Mouse (Mus musculus) CH12.LX (cell line): ENCODE data around the gene Cdadc1. TPM values are rescaled to one million over a fixed set of nuclear protein-coding genes. Genes with fewer than 3 reads are reported as not detected.
A peak's percentile ranks its signal among the peaks of the same experiment; 100 is the strongest.

Source experiments
- DNase-seq: peaks from one replicate; pipeline ENCODE4 v3.0.0-alpha.2; 2013; ENCODE audit errors: extremely low read depth
- H3K27ac ChIP-seq: 2 replicates; pipeline ENCODE4 v1.5.1; 2012; ENCODE audit warnings: low read depth, mild to moderate bottlenecking, control low read depth, moderate library complexity; ENCODE audit not compliant: insufficient read depth
- H3K27me3 ChIP-seq: replicated peaks from 2 replicates; pipeline ENCODE3; 2012; ENCODE audit warnings: inconsistent platforms
- H3K36me3 ChIP-seq, 2 experiments: replicated peaks in 1 of 2; 2 replicates each; pipeline versions ENCODE3 to v1.6.1; 2012; ENCODE audit warnings: inconsistent platforms in 1 of 2, low read length in 1 of 2, mild to moderate bottlenecking in 1 of 2, mixed read lengths in 1 of 2, moderate library complexity in 1 of 2; ENCODE audit not compliant: control insufficient read depth in 1 of 2, insufficient read depth in 1 of 2
- H3K4me1 ChIP-seq, 2 experiments: 2 replicates each; pipeline ENCODE4 v1.6.1; 2012; ENCODE audit warnings: inconsistent platforms in 1 of 2, moderate library complexity in 1 of 2; ENCODE audit not compliant: insufficient read depth in 2 of 2, control insufficient read depth in 1 of 2
- H3K4me2 ChIP-seq: 2 replicates; pipeline ENCODE4 v1.6.1; 2012; ENCODE audit warnings: low read depth, mild to moderate bottlenecking, control low read depth; ENCODE audit not compliant: poor library complexity, insufficient read depth, severe bottlenecking
- H3K4me3 ChIP-seq, 3 experiments: fragments of 150-350 bp in 1 of 3; sonication (generic) in 1 of 3; replicated peaks in 1 of 3; 2 replicates each; pipeline versions ENCODE3 to v1.5.1; 2011 to 2012; ENCODE audit warnings: low read depth in 2 of 3, low read length in 2 of 3, mild to moderate bottlenecking in 2 of 3, moderate library complexity in 2 of 3, control low read depth in 1 of 3, improper control_type of control experiment in 1 of 3, inconsistent platforms in 1 of 3, mixed read lengths in 1 of 3; ENCODE audit not compliant: poor library complexity in 1 of 3
- H3K79me2 ChIP-seq: replicated peaks from 2 replicates; pipeline ENCODE4 v1.6.1; 2012; ENCODE audit warnings: mild to moderate bottlenecking, moderate library complexity; ENCODE audit not compliant: control insufficient read depth, poor library complexity, insufficient read depth, severe bottlenecking; ENCODE audit errors: extremely low read depth
- H3K9ac ChIP-seq: 2 replicates; pipeline ENCODE4 v1.6.1; 2012; ENCODE audit warnings: low read depth, mild to moderate bottlenecking, control low read depth, moderate library complexity; ENCODE audit not compliant: insufficient read depth
- H3K9me3 ChIP-seq: replicated peaks from 2 replicates; pipeline ENCODE3; 2012; ENCODE audit warnings: low read length, inconsistent platforms, mixed read lengths
- BHLHE40 ChIP-seq: IDR thresholded peaks from 2 replicates; pipeline ENCODE4 v1.6.1; 2011; ENCODE audit warnings: mild to moderate bottlenecking, low read depth, low read length, improper control_type of control experiment
- CHD1 ChIP-seq: IDR thresholded peaks from 2 replicates; pipeline ENCODE4 v1.6.1; 2012; ENCODE audit warnings: low read depth, low read length, improper control_type of control experiment, inconsistent platforms
- CHD2 ChIP-seq: IDR thresholded peaks from 2 replicates; pipeline ENCODE4 v1.6.1; 2011; ENCODE audit warnings: low read length, improper control_type of control experiment
- CTCF ChIP-seq, 2 experiments: IDR thresholded peaks in 1 of 2; conservative IDR thresholded peaks in 1 of 2; 2 replicates each; pipeline ENCODE4 v1.5.1; 2011 to 2012; ENCODE audit warnings: low read depth in 2 of 2, low read length in 2 of 2, improper control_type of control experiment in 1 of 2, inconsistent platforms in 1 of 2, mild to moderate bottlenecking in 1 of 2, moderate library complexity in 1 of 2
- E2F4 ChIP-seq: IDR thresholded peaks from 2 replicates; pipeline ENCODE4 v1.6.1; 2011; ENCODE audit warnings: low read depth, low read length, improper control_type of control experiment; ENCODE audit not compliant: insufficient replicate concordance
- ELF1 ChIP-seq: IDR thresholded peaks from 2 replicates; pipeline ENCODE4 v1.6.1; 2014; ENCODE audit warnings: low read depth, mild to moderate bottlenecking, inconsistent platforms, low read length, improper control_type of control experiment
- EP300 ChIP-seq: IDR thresholded peaks from 2 replicates; pipeline ENCODE4 v1.6.1; 2011; ENCODE audit warnings: low read length, improper control_type of control experiment
- ETS1 ChIP-seq: conservative IDR thresholded peaks from 2 replicates; pipeline ENCODE4 v1.6.1; 2012; ENCODE audit warnings: low read depth, mild to moderate bottlenecking, inconsistent platforms, low read length, improper control_type of control experiment, moderate library complexity
- GABPA ChIP-seq: IDR thresholded peaks from 2 replicates; pipeline ENCODE4 v1.6.1; 2012; ENCODE audit warnings: low read depth, low read length, improper control_type of control experiment, inconsistent platforms; ENCODE audit not compliant: insufficient replicate concordance
- HCFC1 ChIP-seq: IDR thresholded peaks from 2 replicates; pipeline ENCODE4 v1.6.1; 2012; ENCODE audit warnings: low read depth, mild to moderate bottlenecking, inconsistent platforms, low read length, improper control_type of control experiment
- IRF4 ChIP-seq: IDR thresholded peaks from 2 replicates; pipeline ENCODE4 v1.6.1; 2014; ENCODE audit warnings: low read depth, mild to moderate bottlenecking, inconsistent platforms, low read length, improper control_type of control experiment
- JUN ChIP-seq: IDR thresholded peaks from 2 replicates; pipeline ENCODE4 v1.6.1; 2011; ENCODE audit warnings: low read depth, mild to moderate bottlenecking, low read length, improper control_type of control experiment, moderate library complexity; ENCODE audit not compliant: insufficient read depth
- JUND ChIP-seq: conservative IDR thresholded peaks from 2 replicates; pipeline ENCODE4 v1.6.1; 2011; ENCODE audit warnings: low read depth, low read length, improper control_type of control experiment
- MAFK ChIP-seq: IDR thresholded peaks from 2 replicates; pipeline ENCODE4 v1.6.1; 2011; ENCODE audit warnings: low read length, improper control_type of control experiment; ENCODE audit not compliant: insufficient replicate concordance
- MAX ChIP-seq: IDR thresholded peaks from 2 replicates; pipeline ENCODE4 v1.6.1; 2011; ENCODE audit warnings: low read length, improper control_type of control experiment
- MEF2A ChIP-seq: IDR thresholded peaks from 2 replicates; pipeline ENCODE4 v1.6.1; 2014; ENCODE audit warnings: low read depth, mild to moderate bottlenecking, inconsistent platforms, low read length, improper control_type of control experiment, borderline replicate concordance
- MXI1 ChIP-seq: IDR thresholded peaks from 2 replicates; pipeline ENCODE4 v1.6.1; 2011; ENCODE audit warnings: mild to moderate bottlenecking, low read depth, low read length, improper control_type of control experiment
- MYC ChIP-seq: IDR thresholded peaks from 2 replicates; pipeline ENCODE4 v1.6.1; 2011; ENCODE audit warnings: low read depth, mild to moderate bottlenecking, improper control_type of control experiment, low read length
- NELFE ChIP-seq: IDR thresholded peaks from 2 replicates; pipeline ENCODE4 v1.6.1; 2011; ENCODE audit warnings: low read depth, low read length, improper control_type of control experiment
- NRF1 ChIP-seq: IDR thresholded peaks from 2 replicates; pipeline ENCODE4 v1.6.1; 2014; ENCODE audit warnings: low read depth, mild to moderate bottlenecking, inconsistent platforms, low read length, improper control_type of control experiment, moderate library complexity
- PAX5 ChIP-seq: IDR thresholded peaks from 2 replicates; pipeline ENCODE4 v1.6.1; 2012; ENCODE audit warnings: low read length, inconsistent platforms, mixed read lengths
- POLR2A ChIP-seq: IDR thresholded peaks from 2 replicates; pipeline ENCODE4 v1.6.1; 2011; ENCODE audit warnings: low read depth, mild to moderate bottlenecking, improper control_type of control experiment, low read length
- RAD21 ChIP-seq: IDR thresholded peaks from 2 replicates; pipeline ENCODE4 v1.6.1; 2011; ENCODE audit warnings: low read depth, mild to moderate bottlenecking, low read length, improper control_type of control experiment, moderate library complexity
- RCOR1 ChIP-seq: conservative IDR thresholded peaks from 2 replicates; pipeline ENCODE4 v1.6.1; 2012; ENCODE audit warnings: low read depth, mild to moderate bottlenecking, inconsistent platforms, low read length, improper control_type of control experiment
- SIN3A ChIP-seq: IDR thresholded peaks from 2 replicates; pipeline ENCODE4 v1.6.1; 2012; ENCODE audit warnings: low read length, improper control_type of control experiment, inconsistent platforms
- SMC3 ChIP-seq: IDR thresholded peaks from 2 replicates; pipeline ENCODE4 v1.6.1; 2011; ENCODE audit warnings: low read depth, low read length, improper control_type of control experiment
- TCF12 ChIP-seq: IDR thresholded peaks from 2 replicates; pipeline ENCODE4 v1.6.1; 2014; ENCODE audit warnings: low read depth, mild to moderate bottlenecking, inconsistent platforms, low read length, improper control_type of control experiment
- UBTF ChIP-seq: IDR thresholded peaks from 2 replicates; pipeline ENCODE4 v1.6.1; 2012; ENCODE audit warnings: low read depth, mild to moderate bottlenecking, inconsistent platforms, low read length, improper control_type of control experiment, moderate library complexity
- USF1 ChIP-seq: IDR thresholded peaks from 2 replicates; pipeline ENCODE4 v1.6.1; 2014; ENCODE audit warnings: low read depth, mild to moderate bottlenecking, inconsistent platforms, low read length, improper control_type of control experiment
- USF2 ChIP-seq: conservative IDR thresholded peaks from 2 replicates; pipeline ENCODE4 v1.6.1; 2011; ENCODE audit warnings: low read depth, low read length, improper control_type of control experiment
- ZKSCAN1 ChIP-seq: IDR thresholded peaks from 2 replicates; pipeline ENCODE4 v1.6.1; 2012; ENCODE audit warnings: low read depth, inconsistent platforms, low read length, improper control_type of control experiment, borderline replicate concordance
- ZMIZ1 ChIP-seq: IDR thresholded peaks from 2 replicates; pipeline ENCODE4 v1.6.1; 2012; ENCODE audit warnings: low read depth, mild to moderate bottlenecking, inconsistent platforms, low read length, improper control_type of control experiment
- ZNF384 ChIP-seq: IDR thresholded peaks from 2 replicates; pipeline ENCODE4 v1.6.1; 2012; ENCODE audit warnings: low read depth, low read length, improper control_type of control experiment, inconsistent platforms
- dilution Hi-C: fragments of 300-500 bp; cut with MboI; formaldehyde crosslinking; loops from 2 replicates; pipeline ENCODE4 v1.14.3; 2020; ENCODE audit warnings: low sequenced_read_pairs; ENCODE audit not compliant: extremely low pct_unique_long_range_greater_than_20kb, extremely low pct_ligation_motif_present
- in situ Hi-C: fragments of 300-500 bp; cut with MboI; formaldehyde crosslinking; loops from 3 replicates; pipeline ENCODE4 v1.14.3; 2019; ENCODE audit warnings: low sequenced_read_pairs, low pct_ligation_motif_present, low pct_unique_long_range_greater_than_20kb, mixed read lengths
- polyA plus RNA-seq: library from polyadenylated mRNA; unstranded; fragments of >175 nt; gene quantifications from 2 replicates; pipeline ENCODE4 v1.2.1, GENCODE M21; 2012; ENCODE audit warnings: low read depth; ENCODE audit not compliant: insufficient read length
- total RNA-seq, 2 experiments: library from RNA; depleted of rRNA; stranded (reverse); fragments of 300-350 nt in 1 of 2; fragments of >200 nt in 1 of 2; gene quantifications; 2 replicates each; pipeline ENCODE4 v1.2.3; 2012 to 2014

Gene Cdadc1
- total and polyA plus RNA-seq, 3 experiments = 5.3 to 21.7 (median 11.0) TPM

GRCm38 (mm10) chr14:59598260-59598627 lies 485 bp upstream of the Cdadc1 start:
- Histone ChIP-seq H3K27me3 (no peaks in the 10 kb centered on the region), H3K27ac (peak overlapping the region; percentile 71), H3K9ac (peak overlapping the region; percentile 69), H3K79me2 (peaks cover 24% of the 10 kb centered on the region), H3K4me2 (peak overlapping the region; percentile 97), H3K4me3 (peak overlapping the region; percentile 86 to 99 (median 91)), H3K9me3 (no peaks in the 10 kb centered on the region), H3K4me1 (peaks cover 0 to 33% of the 10 kb centered on the region in 2 experiments; a peak in 3 of 4 replicates), H3K36me3 (peaks cover 3 to 11% of the 10 kb centered on the region in 2 experiments)
- no peak for DNase-seq
- TF ChIP-seq BHLHE40 = no peak
- no peak for TF ChIP-seq ZMIZ1
- no peak for TF ChIP-seq ELF1
- no peak for TF ChIP-seq SMC3
- no peak for TF ChIP-seq MEF2A
- TF ChIP-seq NELFE = no peak
- 0 out of 2 replicates have a peak, but pooled peaks have one; percentile 32 for TF ChIP-seq EP300
- TF ChIP-seq PAX5 = no peak
- TF ChIP-seq E2F4 = no peak
- 0 out of 2 replicates have a peak, but pooled peaks have one; percentile 36 for TF ChIP-seq RCOR1
- no peak for TF ChIP-seq UBTF
- TF ChIP-seq MAX = no peak
- no peak for TF ChIP-seq RAD21
- in situ Hi-C loops (no loop called here), dilution Hi-C loops (no loop called here)

- Histone ChIP-seq H3K36me3 (peaks cover 13 to 30% of the 10 kb centered on the region in 2 experiments), H3K27ac (peak overlapping the region; percentile 84), H3K4me3 (no peak overlapping the region), H3K79me2 (peaks cover 32% of the 10 kb centered on the region), H3K9ac (peak overlapping the region; percentile 40; the same call in 1 of the 2 replicates), H3K9me3 (no peaks in the 10 kb centered on the region), H3K4me2 (peak overlapping the region; percentile 87), H3K4me1 (peaks cover 6 to 54% of the 10 kb centered on the region in 2 experiments; a peak in 3 of 4 replicates), H3K27me3 (no peaks in the 10 kb centered on the region)
- peak; percentile 70 for DNase-seq
- dilution Hi-C loops (no loop called here), in situ Hi-C loops (no loop called here)
- TF ChIP-seq RAD21 (no peak), MAFK (no peak), SMC3 (no peak), SIN3A (no peak), ETS1 (peak; percentile 84), ZKSCAN1 (no peak), PAX5 (no peak), GABPA (no peak), E2F4 (no peak), CHD2 (no peak), ZNF384 (no peak), UBTF (no peak), TCF12 (0 out of 2 replicates have a peak, but pooled peaks have one; percentile 29), EP300 (no peak), POLR2A (no peak), JUND (peak; percentile 55; the same call in 1 of the 2 replicates), RCOR1 (no peak), HCFC1 (no peak), NELFE (no peak), CTCF (conservative IDR thresholded peaks at IDR 0.05 in 1 of 2, IDR thresholded peaks at IDR 0.05 in 1 of 2; ENCODE audit: low read depth in 2 of 2, low read length in 2 of 2) (no peak), IRF4 (peak; percentile 91), MXI1 (no peak; the same call in 1 of the 2 replicates), CHD1 (no peak), USF1 (no peak), BHLHE40 (0 out of 2 replicates have a peak, but pooled peaks have one; percentile 33), USF2 (no peak), ZMIZ1 (no peak), NRF1 (no peak), JUN (peak; percentile 42), MYC (no peak)
Measured at GRCm38 (mm10) chr14:59594988-59595387, 2.8 kb downstream of the Cdadc1 start.
